Mouse (Mus musculus) hindbrain, postnatal 0 days (tissue): ENCODE measurements at regions not wholly inside any gene's neighbourhood (a gene's known extent, or its start where the extent isn't known, plus 50 kb on each side); places are given as distances from the start of the nearest gene placed in this dataset.

Source experiments
- ATAC-seq: fragments of 200-750 bp; cut with Nextera tagmentation; 2 replicates; pipeline ENCODE4 v1.8.0; 2017; ENCODE audit warnings: mild to moderate bottlenecking, moderate TSS enrichment, moderate library complexity
- DNase-seq: peaks from one replicate; pipeline ENCODE4 v3.0.0-alpha.2; 2015; ENCODE audit warnings: low spot score
- H3K27ac ChIP-seq: fragments of 300-500 bp; sonication (generic); 2 replicates; pipeline ENCODE4 v1.5.1; 2014; ENCODE audit warnings: mild to moderate bottlenecking
- H3K27me3 ChIP-seq: fragments of 300-500 bp; sonication (generic); 2 replicates; pipeline ENCODE4 v1.6.1; 2014; ENCODE audit warnings: low read length, mixed read lengths; ENCODE audit not compliant: insufficient read depth
- H3K36me3 ChIP-seq: fragments of 300-500 bp; sonication (generic); 2 replicates; pipeline ENCODE4 v1.6.1; 2014; ENCODE audit warnings: low read length, mixed read lengths; ENCODE audit not compliant: insufficient read depth
- H3K4me1 ChIP-seq: fragments of 300-500 bp; sonication (generic); 2 replicates; pipeline ENCODE4 v1.6.1; 2014; ENCODE audit warnings: antibody characterized with exemption, low read length, mixed read lengths; ENCODE audit not compliant: insufficient read depth
- H3K4me2 ChIP-seq: fragments of 300-500 bp; sonication (generic); 2 replicates; pipeline ENCODE4 v1.6.1; 2014; ENCODE audit warnings: low read depth, mild to moderate bottlenecking, low read length, moderate library complexity, mixed read lengths
- H3K4me3 ChIP-seq: fragments of 300-500 bp; sonication (generic); 2 replicates; pipeline ENCODE4 v1.5.1; 2014; ENCODE audit warnings: low read length
- H3K9ac ChIP-seq: fragments of 300-500 bp; sonication (generic); replicated peaks from 2 replicates; pipeline ENCODE4 v1.6.1; 2014; ENCODE audit warnings: mild to moderate bottlenecking, low read length, moderate library complexity, mixed read lengths
- H3K9me3 ChIP-seq: fragments of 300-500 bp; sonication (generic); 2 replicates; pipeline ENCODE4 v1.6.1; 2016; ENCODE audit warnings: low read length, mixed read lengths
- CTCF ChIP-seq: IDR thresholded peaks from 2 replicates; pipeline ENCODE4 v1.5.1; 2016; ENCODE audit warnings: antibody characterized with exemption, control low read depth, low read depth
- WGBS: fragments of 180-500 bp; shearing (Covaris S2); extraction: QIAGEN DNeasy Blood & Tissue Kit; methylation state at CpG from one replicate; pipeline ENCODE4 v1.1.7; 2014; 5-methylcytosine and 5-hydroxymethylcytosine counted together

DNA sequence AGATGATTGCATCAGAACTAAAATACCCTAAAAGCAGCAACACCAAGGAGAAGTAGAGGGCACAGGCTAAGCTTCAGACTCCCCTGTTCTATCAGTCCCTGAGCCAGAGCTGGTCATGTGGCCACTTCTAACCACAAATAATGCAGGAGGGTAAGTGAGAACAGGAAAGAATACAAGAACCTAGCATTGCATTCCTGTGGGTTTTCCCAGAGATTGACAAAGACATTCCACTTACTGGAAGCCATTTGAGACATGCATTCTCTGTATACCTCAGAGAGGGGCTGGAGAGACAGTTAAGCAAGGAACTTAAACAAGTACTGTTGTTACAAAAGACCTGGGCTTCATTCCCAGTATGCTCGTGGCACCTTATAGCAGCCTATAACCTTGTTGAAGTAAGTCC, 662.7 kb downstream of the Rab28 start:
- H3K4me2 ChIP-seq: no peak overlapping the region
- no peaks in the 10 kb centered on the region for H3K4me1 ChIP-seq
- no peak for DNase-seq
- no peak for ATAC-seq
- H3K9ac ChIP-seq: no peak overlapping the region
- no peak overlapping the region for H3K4me3 ChIP-seq
- no peaks in the 10 kb centered on the region for H3K9me3 ChIP-seq
- 68% methylated on average over 1 of the region's 1 CpGs for WGBS
- no peaks in the 10 kb centered on the region for H3K36me3 ChIP-seq
- TF ChIP-seq CTCF: no peak
- H3K27ac ChIP-seq: no peak overlapping the region
- no peaks in the 10 kb centered on the region for H3K27me3 ChIP-seq

GRCm38 (mm10) chr5:41044465-41044864, 663.5 kb downstream of the Rab28 start:
- ATAC-seq (peak; percentile 82), DNase-seq (peak; percentile 88)
- Histone ChIP-seq H3K4me1 (no peaks in the 10 kb centered on the region), H3K4me3 (no peak overlapping the region), H3K4me2 (no peak overlapping the region), H3K27me3 (no peaks in the 10 kb centered on the region), H3K9ac (no peak overlapping the region), H3K9me3 (no peaks in the 10 kb centered on the region), H3K36me3 (no peaks in the 10 kb centered on the region), H3K27ac (no peak overlapping the region)
- TF ChIP-seq CTCF: peak; percentile 87

DNA sequence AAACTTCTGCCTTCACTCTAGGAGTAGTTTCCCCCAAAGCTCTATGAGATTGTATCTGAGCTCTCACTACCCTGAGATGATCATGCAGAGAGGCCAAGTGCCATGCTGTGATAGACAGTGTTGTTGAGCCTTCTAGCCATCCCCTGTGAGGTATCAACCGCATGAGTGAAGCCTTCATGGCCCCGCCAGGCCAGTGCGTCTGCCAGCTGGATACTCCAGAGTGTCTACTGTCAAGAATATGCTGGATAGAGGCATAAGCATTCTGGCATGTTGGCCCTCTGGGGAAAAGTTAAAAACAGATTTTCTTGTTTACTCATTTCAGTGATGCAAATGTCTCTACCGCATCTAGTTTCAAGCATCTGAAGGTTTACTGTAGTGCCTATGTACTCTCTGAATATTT, 669.2 kb downstream of the Rab28 start:
- Histone ChIP-seq H3K27me3 (no peaks in the 10 kb centered on the region), H3K9ac (no peak overlapping the region), H3K4me2 (no peak overlapping the region), H3K36me3 (no peaks in the 10 kb centered on the region), H3K4me1 (no peaks in the 10 kb centered on the region), H3K27ac (no peak overlapping the region), H3K9me3 (no peaks in the 10 kb centered on the region), H3K4me3 (no peak overlapping the region)
- ATAC-seq (no peak), DNase-seq (peak; percentile 17)
- TF ChIP-seq CTCF: no peak
- 59% methylated on average over 4 of the region's 4 CpGs for WGBS

DNA sequence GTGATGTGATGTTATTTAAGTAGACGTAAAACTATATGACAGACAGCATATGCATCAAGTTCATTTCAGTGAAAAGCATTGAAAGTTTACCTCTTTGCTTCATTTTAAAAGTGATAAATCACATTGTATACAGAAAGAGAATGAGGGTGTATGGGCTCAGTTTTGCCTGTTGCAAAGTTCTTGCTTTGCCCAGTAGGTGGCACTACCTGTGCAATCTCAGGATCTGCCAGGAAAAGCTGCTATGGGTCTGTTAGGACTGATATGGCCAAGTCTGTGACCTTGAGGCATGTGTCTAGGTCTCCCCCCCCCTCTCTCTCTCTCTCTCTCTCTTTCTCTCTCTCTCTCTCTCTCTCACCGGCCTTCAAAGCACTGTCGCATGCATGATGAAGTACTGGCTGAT, 701.3 kb downstream of the Rab28 start:
- TF ChIP-seq CTCF: peak; percentile 70
- Histone ChIP-seq H3K9ac (no peak overlapping the region), H3K4me2 (no peak overlapping the region), H3K9me3 (no peaks in the 10 kb centered on the region), H3K36me3 (no peaks in the 10 kb centered on the region), H3K27ac (no peak overlapping the region), H3K27me3 (no peaks in the 10 kb centered on the region), H3K4me3 (no peak overlapping the region), H3K4me1 (no peaks in the 10 kb centered on the region)
- DNase-seq: peak; percentile 49
- 69% methylated on average over 3 of the region's 3 CpGs for WGBS
- peak; percentile 55; the same call in 1 of the 2 replicates for ATAC-seq

GRCm38 (mm10) chr5:40986562-40986961, 721.4 kb downstream of the Rab28 start:
- Histone ChIP-seq H3K36me3 (no peaks in the 10 kb centered on the region), H3K4me3 (no peak overlapping the region), H3K27me3 (no peaks in the 10 kb centered on the region), H3K9me3 (no peaks in the 10 kb centered on the region), H3K9ac (no peak overlapping the region), H3K4me2 (no peak overlapping the region), H3K27ac (no peak overlapping the region), H3K4me1 (no peaks in the 10 kb centered on the region)
- 70% methylated on average over 7 of the region's 7 CpGs for WGBS
- ATAC-seq (no peak), DNase-seq (peak; percentile 12)
- no peak for TF ChIP-seq CTCF

GRCm38 (mm10) chr5:40974892-40975291, 733.1 kb downstream of the Rab28 start:
- Histone ChIP-seq H3K4me1 (no peaks in the 10 kb centered on the region), H3K4me2 (no peak overlapping the region), H3K27ac (no peak overlapping the region), H3K9me3 (no peaks in the 10 kb centered on the region), H3K4me3 (no peak overlapping the region), H3K9ac (no peak overlapping the region), H3K36me3 (no peaks in the 10 kb centered on the region), H3K27me3 (no peaks in the 10 kb centered on the region)
- 87% methylated on average over 1 of the region's 1 CpGs for whole genome bisulfite sequencing
- 0 out of 2 replicates have a peak, but pooled peaks have one; percentile 7 for ATAC-seq
- no peak for DNase-seq
- TF ChIP-seq CTCF: no peak

DNA sequence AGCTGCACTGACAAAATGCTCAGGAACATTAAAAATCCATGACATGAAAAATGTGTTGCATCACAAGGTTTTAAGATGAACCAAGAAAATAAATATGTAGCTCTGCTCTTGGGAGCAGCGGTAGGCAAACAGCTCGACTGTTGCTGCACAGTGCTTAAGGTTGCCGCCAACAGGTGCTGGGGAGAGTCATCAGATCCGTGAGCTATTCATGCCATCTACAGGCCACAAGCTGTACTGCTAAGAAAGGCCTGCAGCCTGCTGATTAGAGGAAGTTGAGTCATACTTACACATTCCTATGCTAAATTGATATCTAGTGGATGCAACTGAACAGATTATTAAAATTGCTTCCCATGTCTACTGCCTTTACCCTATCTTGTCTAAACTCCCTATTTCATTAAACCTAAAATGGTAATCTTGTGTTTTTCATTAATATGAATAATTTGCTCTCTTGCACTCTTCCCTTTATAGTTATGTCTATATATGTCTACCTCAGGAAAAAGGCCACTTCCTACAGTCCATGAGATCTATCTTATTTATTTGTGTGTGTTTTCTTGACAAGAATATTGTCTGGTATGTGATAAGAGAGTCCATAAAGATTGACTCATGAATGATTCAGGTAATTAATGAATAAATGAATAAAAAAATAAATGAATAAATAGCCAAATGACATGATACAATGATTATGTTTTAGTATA, 754.9 kb downstream of the Rab28 start:
- Histone ChIP-seq H3K4me1 (no peaks in the 10 kb centered on the region), H3K9me3 (no peaks in the 10 kb centered on the region), H3K27ac (no peak overlapping the region), H3K9ac (no peak overlapping the region), H3K4me3 (no peak overlapping the region), H3K27me3 (no peaks in the 10 kb centered on the region), H3K36me3 (no peaks in the 10 kb centered on the region), H3K4me2 (no peak overlapping the region)
- DNase-seq: peak; percentile 90
- 0% methylated on average over 4 of the region's 4 CpGs for WGBS
- peak; percentile 89 for ATAC-seq
- TF ChIP-seq CTCF: peak; percentile 94
